Mouse (Mus musculus) midbrain, embryonic 14.5 days (tissue): ENCODE results near the gene Olfr92. TPM values are rescaled to one million over a fixed set of nuclear protein-coding genes. Genes with fewer than 3 reads are reported as not detected.

Source experiments
- ATAC-seq: fragments of 200-750 bp; cut with Nextera tagmentation; 2 replicates; pipeline ENCODE4 v1.8.0; 2017; ENCODE audit warnings: moderate number of reproducible peaks, moderate library complexity; ENCODE audit not compliant: low FRiP score, low TSS enrichment
- DNase-seq: peaks from one replicate; pipeline ENCODE4 v3.0.0-alpha.2; 2015
- H3K27ac ChIP-seq: fragments of 300-500 bp; sonication (generic); replicated peaks from 2 replicates; pipeline ENCODE4 v1.5.1; 2014; ENCODE audit warnings: mild to moderate bottlenecking, low read depth, low read length, moderate library complexity
- H3K27me3 ChIP-seq: fragments of 300-500 bp; sonication (generic); 2 replicates; pipeline ENCODE4 v1.6.1; 2014; ENCODE audit warnings: low read length, control low read depth, mixed read lengths; ENCODE audit not compliant: control insufficient read depth, insufficient read depth
- H3K36me3 ChIP-seq: fragments of 300-500 bp; sonication (generic); 2 replicates; pipeline ENCODE4 v1.6.1; 2014; ENCODE audit warnings: low read length, control low read depth; ENCODE audit not compliant: control insufficient read depth, insufficient read depth
- H3K4me1 ChIP-seq: fragments of 300-500 bp; sonication (generic); 2 replicates; pipeline ENCODE4 v1.6.1; 2014; ENCODE audit warnings: mild to moderate bottlenecking, antibody characterized with exemption, low read length, control low read depth; ENCODE audit not compliant: control insufficient read depth, insufficient read depth
- H3K4me2 ChIP-seq: fragments of 300-500 bp; sonication (generic); 2 replicates; pipeline ENCODE4 v1.6.1; 2014; ENCODE audit warnings: mild to moderate bottlenecking, low read length, moderate library complexity
- H3K4me3 ChIP-seq: fragments of 300-500 bp; sonication (generic); replicated peaks from 2 replicates; pipeline ENCODE4 v1.5.1; 2014; ENCODE audit warnings: low read depth, low read length
- H3K9ac ChIP-seq: fragments of 300-500 bp; sonication (generic); replicated peaks from 2 replicates; pipeline ENCODE4 v1.6.1; 2014; ENCODE audit warnings: mild to moderate bottlenecking, low read length, moderate library complexity
- H3K9me3 ChIP-seq: fragments of 300-500 bp; sonication (generic); 2 replicates; pipeline ENCODE4 v1.6.1; 2016; ENCODE audit warnings: low read length, control low read depth, mixed read lengths; ENCODE audit not compliant: control insufficient read depth
- WGBS: fragments of 180-500 bp; shearing (Covaris S2); extraction: QIAGEN DNeasy Blood & Tissue Kit; methylation state at CpG from one replicate; pipeline ENCODE4 v1.1.7; 2014; 5-methylcytosine and 5-hydroxymethylcytosine counted together
- polyA plus RNA-seq: library from polyadenylated mRNA; unstranded; fragments of >200 nt; fragmentation: Nextera tagmentation; extraction: Ambion mirVana; gene quantifications from 2 replicates; pipeline ENCODE4 v1.2.1, GENCODE M21; 2014

Gene Olfr92
- polyA plus RNA-seq, 1 experiment from 2014 or later: not detected

GRCm38 (mm10) chr17:37070121-37070520 is 49.8 kb downstream of the Olfr92 start:
- Histone ChIP-seq H3K9me3 (no peaks in the 10 kb centered on the region), H3K4me3 (no peak overlapping the region), H3K36me3 (peaks cover 98% of the 10 kb centered on the region), H3K9ac (no peak overlapping the region), H3K4me1 (no peaks in the 10 kb centered on the region), H3K27me3 (no peaks in the 10 kb centered on the region), H3K27ac (no peak overlapping the region), H3K4me2 (no peak overlapping the region)
- WGBS: 88% methylated on average over 8 of the region's 8 CpGs
- no peak for ATAC-seq
- DNase-seq: no peak

- H3K36me3 ChIP-seq: peaks cover 99% of the 10 kb centered on the region
- no peak overlapping the region for H3K9ac ChIP-seq
- WGBS: 73% methylated on average over 1 of the region's 1 CpGs
- no peaks in the 10 kb centered on the region for H3K9me3 ChIP-seq
- H3K27ac ChIP-seq: no peak overlapping the region
- no peak overlapping the region for H3K4me2 ChIP-seq
- H3K27me3 ChIP-seq: no peaks in the 10 kb centered on the region
- H3K4me3 ChIP-seq: no peak overlapping the region
- DNase-seq (no peak), ATAC-seq (no peak)
- no peaks in the 10 kb centered on the region for H3K4me1 ChIP-seq
Observed at GRCm38 (mm10) chr17:37067861-37068260, 52.0 kb downstream of the Olfr92 start.

- Histone ChIP-seq H3K4me1 (no peaks in the 10 kb centered on the region), H3K4me2 (no peak overlapping the region), H3K9me3 (no peaks in the 10 kb centered on the region), H3K4me3 (no peak overlapping the region), H3K36me3 (peaks cover 99% of the 10 kb centered on the region), H3K27me3 (no peaks in the 10 kb centered on the region), H3K9ac (no peak overlapping the region), H3K27ac (no peak overlapping the region)
- DNase-seq (no peak), ATAC-seq (no peak)
- WGBS: 94% methylated on average over 2 of the region's 2 CpGs
Observed at GRCm38 (mm10) chr17:37065993-37066392, 53.9 kb downstream of the Olfr92 start.

GRCm38 (mm10) chr17:37063686-37064495 is 56.0 kb downstream of the Olfr92 start:
- ATAC-seq (no peak), DNase-seq (peak; percentile 46)
- Histone ChIP-seq H3K9ac (no peak overlapping the region), H3K27me3 (no peaks in the 10 kb centered on the region), H3K27ac (no peak overlapping the region), H3K4me1 (no peaks in the 10 kb centered on the region), H3K4me3 (no peak overlapping the region), H3K4me2 (no peak overlapping the region), H3K9me3 (no peaks in the 10 kb centered on the region), H3K36me3 (peaks cover 98% of the 10 kb centered on the region)
- 48% methylated on average over 11 of the region's 11 CpGs for WGBS

- no peaks in the 10 kb centered on the region for H3K4me1 ChIP-seq
- WGBS: 60% methylated on average over 10 of the region's 10 CpGs
Observed at GRCm38 (mm10) chr17:37063063-37063462, 56.8 kb downstream of the Olfr92 start.

GRCm38 (mm10) chr17:37062101-37062641 is 57.7 kb downstream of the Olfr92 start:
- Histone ChIP-seq H3K27ac (no peak overlapping the region), H3K4me2 (no peak overlapping the region), H3K9me3 (no peaks in the 10 kb centered on the region), H3K9ac (no peak overlapping the region), H3K4me3 (no peak overlapping the region), H3K27me3 (no peaks in the 10 kb centered on the region), H3K4me1 (no peaks in the 10 kb centered on the region), H3K36me3 (peaks cover 95% of the 10 kb centered on the region)
- DNase-seq: no peak
- WGBS: 85% methylated on average over 10 of the region's 10 CpGs
- no peak for ATAC-seq

More at GRCm38 (mm10) chr17:37063063-37063462, 56.8 kb downstream of the Olfr92 start:
- no peak overlapping the region for H3K4me2 ChIP-seq
- no peak overlapping the region for H3K4me3 ChIP-seq
- H3K9me3 ChIP-seq: no peaks in the 10 kb centered on the region
- H3K27me3 ChIP-seq: no peaks in the 10 kb centered on the region
- no peak overlapping the region for H3K9ac ChIP-seq
- H3K27ac ChIP-seq: no peak overlapping the region
- peaks cover 98% of the 10 kb centered on the region for H3K36me3 ChIP-seq
- ATAC-seq: no peak
- DNase-seq: no peak

- Histone ChIP-seq H3K36me3 (peaks cover 94% of the 10 kb centered on the region), H3K9me3 (no peaks in the 10 kb centered on the region), H3K4me3 (no peak overlapping the region), H3K27me3 (no peaks in the 10 kb centered on the region), H3K4me1 (no peaks in the 10 kb centered on the region; the same call in 1 of the 2 replicates), H3K9ac (no peak overlapping the region), H3K4me2 (no peak overlapping the region), H3K27ac (no peak overlapping the region)
- ATAC-seq: no peak
- DNase-seq: no peak
- WGBS: 73% methylated on average over 3 of the region's 3 CpGs
Observed at GRCm38 (mm10) chr17:37061435-37061834, 58.5 kb downstream of the Olfr92 start.
